Mouse (Mus musculus) lung, postnatal 25 days (tissue): ENCODE measurements around the gene Eno4.

Experiments used
- DNase-seq: peaks from one replicate; pipeline ENCODE4 v3.0.0; 2022; ENCODE audit warnings: low spot score

Gene Eno4

GRCm38 (mm10) chr19:58974126-58974525 lies 30.9 kb downstream of the Eno4 start:
- DNase-seq, result no peak

- no peak for DNase-seq
Observed at GRCm38 (mm10) chr19:58975216-58975863, 32.1 kb downstream of the Eno4 start.

- no peak for DNase-seq
Observed at GRCm38 (mm10) chr19:58978401-58979171, 35.4 kb downstream of the Eno4 start.

GRCm38 (mm10) chr19:58979436-58980055 lies 36.3 kb downstream of the Eno4 start:
- DNase-seq, result no peak

GRCm38 (mm10) chr19:58980056-58980440 lies 36.8 kb downstream of the Eno4 start:
- no peak for DNase-seq

GRCm38 (mm10) chr19:58981571-58981970 lies 38.3 kb downstream of the Eno4 start:
- no peak for DNase-seq

GRCm38 (mm10) chr19:59002827-59003226 lies 59.6 kb downstream of the Eno4 start:
- no peak for DNase-seq

- DNase-seq, result no peak
Observed at GRCm38 (mm10) chr19:59006577-59007340, 63.5 kb downstream of the Eno4 start.

- DNase-seq, result no peak
Observed at GRCm38 (mm10) chr19:59010802-59011201, 67.6 kb downstream of the Eno4 start.
